Mouse (Mus musculus) gastrocnemius, adult 8-10 months (tissue): ENCODE results near the gene Rassf5. TPM values are rescaled to one million over a fixed set of nuclear protein-coding genes. Genes with fewer than 3 reads are reported as not detected.
"Not testable (repeated sequence)": the region's sequence is repeated elsewhere in the genome, so short reads cannot be mapped to it uniquely, and the experiment has no call there.

Experiments
- DNase-seq, 2 experiments: peaks; one replicate each; pipeline ENCODE4 v3.0.0; 2022; ENCODE audit warnings: low spot score in 2 of 2
- total RNA-seq, 4 experiments: library from RNA; stranded (reverse); gene quantifications; 2 replicates each; pipeline ENCODE4 v1.2.4; 2022

Gene Rassf5
- total RNA-seq, 4 experiments from 2014 or later = 0.35 to 1.1 (median 0.39) TPM; not detected in 1

DNA sequence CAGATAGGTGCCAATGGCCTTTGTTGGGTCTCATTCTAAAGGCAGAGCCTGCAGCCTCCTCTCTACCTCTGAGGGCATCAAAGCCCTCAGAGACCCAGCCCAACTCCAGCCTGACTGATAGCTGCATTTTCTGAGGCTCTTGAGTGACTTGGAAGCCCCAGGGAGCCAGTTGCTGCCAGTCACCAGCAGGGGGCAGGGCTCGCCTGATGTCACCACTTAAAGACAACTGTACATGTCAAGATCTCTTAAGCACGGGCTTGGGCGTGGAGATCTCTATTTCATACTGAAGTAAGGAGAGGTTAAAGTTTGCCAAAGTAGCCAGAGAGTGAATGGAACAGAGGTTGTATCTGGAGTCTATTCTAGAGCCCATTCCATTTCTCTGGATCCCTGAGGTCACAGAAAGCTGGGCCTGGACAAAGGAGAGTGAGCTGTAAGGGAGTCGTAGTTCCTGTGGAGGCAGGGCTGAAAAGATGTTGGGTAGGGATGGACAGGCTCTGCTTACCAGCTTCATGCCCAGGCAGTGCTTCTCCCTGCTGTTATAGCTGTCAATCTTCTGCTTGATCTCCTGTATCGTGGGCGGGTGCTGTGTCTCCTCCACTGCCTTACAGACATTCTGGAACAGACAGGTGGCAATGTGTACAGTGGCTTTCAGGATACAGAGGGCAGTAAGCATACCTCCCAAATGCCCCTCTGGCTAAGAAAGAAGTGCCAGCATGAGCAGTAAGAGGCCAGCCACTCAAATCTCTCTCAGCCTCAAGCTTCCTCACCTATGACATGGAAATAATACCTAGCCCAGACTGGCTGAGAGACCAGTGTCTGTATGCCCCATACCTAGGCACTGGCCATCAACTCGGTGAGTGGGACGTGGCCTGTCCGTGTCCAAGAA lies 63.2 kb downstream of the Rassf5 start:
- DNase-seq = peak; percentile 61 to 62

DNA sequence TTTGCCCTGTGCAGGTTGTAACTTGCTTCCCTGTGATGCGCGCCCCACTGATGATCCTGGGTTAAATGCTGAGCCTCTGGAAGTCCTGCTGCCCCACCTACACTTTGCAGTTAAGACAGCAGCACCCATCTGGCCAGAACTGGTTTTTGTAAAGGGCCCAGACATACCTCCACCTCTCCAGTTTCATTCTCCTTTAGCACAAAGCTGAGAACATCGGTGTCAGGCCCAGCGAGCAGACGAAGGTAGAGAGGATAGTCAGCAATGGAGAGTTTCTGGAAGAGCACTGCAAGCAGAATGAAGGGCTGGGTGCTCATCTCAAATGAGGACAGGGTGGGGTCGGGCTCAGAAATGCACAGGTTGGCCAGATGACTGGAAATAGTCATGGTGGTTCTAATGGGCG lies 64.7 kb downstream of the Rassf5 start:
- no peak for DNase-seq

DNA sequence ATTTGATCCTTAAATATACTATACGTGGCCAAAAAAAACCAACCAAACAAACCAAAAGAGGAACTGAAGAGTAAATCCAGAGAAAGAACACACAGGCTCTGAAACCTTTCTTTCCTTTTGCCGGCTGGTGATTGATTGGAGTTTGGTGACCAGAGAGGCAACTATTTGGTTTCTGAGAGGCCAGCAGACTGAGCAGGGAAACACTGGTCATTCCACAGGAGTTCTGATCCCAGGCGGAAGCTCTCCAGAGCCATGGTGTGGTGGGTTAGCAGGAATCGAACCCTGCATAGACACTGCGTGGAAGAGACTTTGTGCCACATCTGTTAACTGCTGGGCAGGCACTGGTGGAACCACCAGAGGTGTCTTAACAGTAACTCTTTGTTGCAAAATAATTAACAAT lies 67.0 kb downstream of the Rassf5 start:
- no peak for DNase-seq

DNA sequence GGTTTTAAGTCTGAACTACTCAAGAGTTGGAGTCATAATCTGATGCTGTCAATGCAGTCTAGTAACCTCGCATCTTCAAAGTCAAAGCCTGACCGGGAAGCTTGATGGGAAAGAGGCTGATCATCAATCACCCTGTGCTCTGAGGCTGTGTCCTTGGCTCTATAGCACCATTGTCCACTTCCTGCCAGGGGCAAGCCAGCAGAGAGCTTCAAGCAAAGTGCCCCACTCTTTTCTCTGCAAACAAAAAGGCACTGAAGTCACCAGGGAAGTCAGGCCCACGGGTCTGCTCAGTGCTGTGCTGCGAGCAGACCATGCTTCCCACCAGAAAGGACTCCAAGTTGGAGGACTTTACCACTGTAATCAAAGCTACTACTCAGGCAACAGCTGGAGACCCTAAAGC lies 67.8 kb downstream of the Rassf5 start:
- DNase-seq = no peak

DNA sequence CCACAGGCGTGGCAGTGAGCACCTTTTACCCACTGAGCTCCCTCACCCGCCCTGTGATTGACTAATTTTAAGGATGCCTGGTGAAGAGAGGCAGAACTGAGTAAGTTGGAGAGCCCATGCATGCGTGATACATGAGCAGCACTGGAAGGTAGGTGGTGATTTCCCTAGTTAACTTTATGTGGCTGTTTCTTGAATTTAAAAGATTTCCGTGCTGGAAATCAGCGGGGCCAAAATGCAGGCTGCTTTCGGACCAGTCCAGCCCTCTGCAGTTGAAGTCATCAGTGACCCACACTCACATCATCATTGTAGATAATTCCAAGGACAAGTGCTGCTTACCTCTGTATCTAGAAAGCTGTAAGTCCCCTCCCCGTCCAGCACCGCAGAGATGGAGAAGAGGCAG lies 69.2 kb downstream of the Rassf5 start:
- no peak for DNase-seq

DNA sequence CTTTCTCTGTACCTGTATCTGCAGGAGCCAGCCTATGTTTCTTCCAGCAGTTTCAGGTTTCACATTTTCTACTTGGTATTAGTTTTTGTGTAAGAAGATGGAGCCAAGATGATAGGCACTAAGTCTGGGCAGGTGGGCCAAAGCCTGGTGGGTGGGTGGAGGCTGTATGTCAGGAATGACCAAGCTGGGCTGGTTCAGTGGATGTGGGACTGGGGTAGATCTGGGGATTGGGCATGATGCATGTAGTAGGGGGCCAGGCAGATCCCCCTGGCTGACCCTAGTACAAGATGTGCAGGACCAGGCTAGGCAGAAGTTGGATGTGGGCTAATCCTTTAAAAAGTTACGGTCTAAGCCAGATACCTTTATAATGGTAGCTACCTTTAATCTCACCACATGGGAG lies 69.9 kb downstream of the Rassf5 start:
- no peak for DNase-seq

DNA sequence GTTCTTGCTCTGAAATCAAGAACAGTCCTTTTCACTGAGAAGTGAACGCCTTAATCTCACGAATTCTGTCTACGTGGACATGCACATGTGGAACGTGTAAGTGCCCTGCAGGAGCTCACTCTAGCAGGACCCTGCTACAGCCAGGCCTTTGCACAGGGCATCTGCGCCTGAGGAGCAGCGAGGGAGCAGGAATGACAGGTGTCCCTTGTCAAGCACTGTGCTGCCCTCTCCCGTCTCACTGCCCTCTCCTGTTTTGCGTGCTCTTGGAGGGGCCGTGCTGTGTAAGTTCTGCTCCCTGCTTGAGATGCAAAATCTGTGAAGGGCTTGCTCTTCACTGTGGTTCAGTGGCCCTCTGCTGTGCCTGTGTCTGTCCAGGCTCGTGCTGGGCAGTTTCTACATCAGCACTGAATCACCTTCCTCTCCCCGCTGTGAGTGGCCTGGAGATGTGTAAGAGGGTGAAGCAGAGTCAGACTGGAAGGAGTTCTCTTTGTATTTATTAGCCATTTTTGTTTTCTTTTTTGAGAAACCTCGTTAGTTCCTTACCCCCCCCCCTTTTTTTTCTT lies 70.7 kb downstream of the Rassf5 start:
- no peak for DNase-seq

DNA sequence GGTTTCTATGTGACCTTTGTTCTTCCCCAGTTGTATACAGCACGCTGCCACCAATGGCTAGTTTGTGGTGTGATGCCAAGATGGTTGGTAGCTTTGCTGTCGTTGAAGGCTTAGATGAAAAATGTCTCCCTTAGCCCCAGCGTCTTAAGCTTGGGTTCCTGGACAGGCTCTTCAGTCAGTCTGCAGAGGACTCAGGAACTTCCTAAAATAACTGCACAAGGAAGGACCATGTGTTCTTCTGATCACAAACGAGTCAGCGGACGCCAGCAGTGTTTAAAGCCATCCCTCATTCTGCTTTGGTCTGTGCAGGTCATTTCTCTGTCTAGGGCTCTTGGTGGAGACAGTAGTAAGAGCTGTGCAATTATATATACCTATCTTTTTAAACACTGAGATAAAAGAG lies 71.2 kb downstream of the Rassf5 start:
- no peak for DNase-seq

DNA sequence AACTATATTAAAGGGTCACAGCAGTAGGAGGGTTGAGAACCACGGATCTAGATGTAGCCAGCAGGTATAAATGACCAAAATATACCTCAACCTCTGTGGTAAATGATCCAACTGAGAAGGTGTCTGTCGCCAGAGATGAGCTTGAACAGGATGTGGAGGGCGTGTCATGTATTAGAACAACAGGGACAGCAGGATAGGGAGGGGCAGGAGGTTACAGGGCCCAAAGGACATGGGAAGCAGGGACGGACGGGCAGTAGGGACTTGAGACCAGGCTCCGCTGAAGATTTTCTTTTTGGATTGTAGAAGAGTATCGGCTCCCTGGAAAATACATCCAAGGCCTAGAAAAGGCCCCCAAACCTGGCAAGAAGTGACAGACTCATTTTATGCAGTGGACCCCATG lies 72.1 kb downstream of the Rassf5 start:
- DNase-seq = no peak

DNA sequence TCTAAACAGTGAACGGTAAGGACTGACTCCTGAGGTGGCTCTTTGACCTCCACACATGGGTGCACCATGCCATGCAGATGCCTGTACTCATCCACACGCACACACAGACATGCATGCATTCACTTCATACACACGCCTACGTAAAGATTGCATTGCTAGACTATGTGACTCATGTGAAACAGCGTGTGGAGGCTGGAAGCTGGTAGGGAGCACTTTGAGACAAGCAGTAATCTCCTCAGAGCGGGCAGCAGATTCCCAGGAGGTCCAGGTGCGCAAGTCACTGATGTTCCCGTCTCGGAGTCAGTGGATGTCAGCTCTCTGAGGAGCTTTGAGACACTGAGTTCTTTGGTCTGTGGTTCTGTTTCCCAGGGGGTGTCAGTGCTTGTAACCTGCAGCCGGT lies 77.4 kb downstream of the Rassf5 start:
- no peak for DNase-seq

DNA sequence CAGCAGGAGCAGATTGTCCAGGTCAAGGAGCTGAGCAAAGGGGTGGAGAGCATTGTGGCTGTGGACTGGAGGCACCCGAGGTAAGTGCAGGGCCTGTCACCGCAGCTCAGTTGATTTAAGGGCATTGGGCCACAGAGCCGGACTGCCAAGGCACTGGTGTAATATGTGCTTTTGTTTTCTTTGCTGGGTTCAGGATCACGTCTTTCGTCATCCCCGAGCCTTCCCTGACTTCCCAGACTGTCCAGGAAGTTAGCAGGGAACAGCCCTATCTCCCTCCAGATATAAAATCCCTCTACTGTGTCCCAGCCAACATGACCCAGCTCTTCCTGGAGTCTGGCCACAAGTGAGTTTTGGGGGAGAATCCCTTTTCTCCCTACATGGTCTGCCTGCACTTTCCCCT lies 80.6 kb downstream of the Rassf5 start:
- no peak for DNase-seq

DNA sequence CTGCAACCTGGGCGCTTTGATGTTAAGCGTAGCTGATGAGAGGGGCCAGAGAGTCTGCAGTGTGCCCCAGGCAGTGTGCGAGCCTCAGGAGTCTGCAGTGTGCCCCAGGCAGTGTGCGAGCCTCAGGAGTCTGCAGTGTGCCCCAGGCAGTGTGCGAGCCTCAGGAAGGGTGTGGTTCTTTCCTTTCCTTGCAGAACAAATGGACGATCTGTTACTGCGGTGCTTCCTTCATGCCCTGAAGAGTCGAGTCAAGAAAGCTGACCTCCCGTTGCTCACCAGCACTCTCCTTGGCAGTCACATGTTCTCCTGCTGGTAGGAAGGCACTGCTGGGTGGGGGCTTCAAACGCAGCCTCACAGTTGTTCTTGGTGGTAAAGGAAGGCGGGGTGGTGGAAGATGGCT lies 84.0 kb downstream of the Rassf5 start:
- DNase-seq = no peak

DNA sequence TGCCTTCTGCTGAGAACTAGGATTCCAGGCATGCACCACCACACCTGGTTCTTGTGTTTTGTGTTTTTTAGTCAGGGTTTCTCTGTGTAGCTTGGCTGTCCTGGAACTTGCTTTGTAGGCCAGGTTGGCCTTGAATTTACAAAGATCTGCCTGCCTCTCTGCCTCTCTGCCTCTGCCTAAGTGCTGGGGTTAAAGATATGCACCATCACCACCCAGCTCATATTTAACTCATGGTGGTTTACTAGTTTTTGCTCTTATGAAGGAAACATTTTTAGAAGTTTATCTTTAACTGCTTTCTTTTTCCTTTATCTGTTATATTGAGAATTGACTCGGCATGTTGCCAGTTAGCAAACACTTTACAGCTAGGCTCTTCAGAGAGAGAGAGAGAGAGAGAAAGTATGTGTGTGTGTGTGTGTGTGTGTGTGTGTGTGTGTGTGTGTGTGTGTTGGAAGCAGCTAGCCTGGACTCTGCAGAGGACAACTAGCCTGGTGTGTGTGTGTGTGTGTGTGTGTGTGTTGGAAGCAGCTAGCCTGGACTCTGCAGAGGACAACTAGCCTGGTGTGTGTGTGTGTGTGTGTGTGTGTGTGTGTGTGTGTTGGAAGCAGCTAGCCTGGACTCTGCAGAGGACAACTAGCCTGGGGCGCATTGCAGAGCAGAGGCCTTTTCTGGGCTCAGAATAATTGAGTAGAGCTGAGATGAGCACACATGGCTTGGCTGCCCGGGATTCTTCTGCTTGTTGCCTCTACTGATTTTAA lies 85.3 kb downstream of the Rassf5 start:
- not testable (repeated sequence) for DNase-seq

DNA sequence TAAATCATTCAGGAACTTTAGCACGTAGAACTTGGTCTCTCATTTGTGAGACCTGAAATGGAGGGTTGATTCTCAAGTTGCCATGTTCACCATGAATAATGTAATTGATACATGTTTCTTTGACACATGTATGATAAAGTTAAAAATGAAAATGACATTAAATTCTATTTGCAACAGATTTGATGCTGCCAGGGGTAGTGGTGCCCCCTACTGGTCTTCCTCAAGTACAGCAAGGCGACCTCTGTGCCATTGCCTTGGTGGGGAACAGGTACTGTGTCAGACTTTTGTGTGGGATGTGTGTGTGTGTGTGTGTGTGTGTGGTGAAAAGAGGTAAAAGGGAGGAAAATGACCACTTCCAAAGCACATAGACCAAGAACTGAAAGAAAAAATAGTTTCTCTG lies 89.6 kb downstream of the Rassf5 start:
- no peak for DNase-seq

DNA sequence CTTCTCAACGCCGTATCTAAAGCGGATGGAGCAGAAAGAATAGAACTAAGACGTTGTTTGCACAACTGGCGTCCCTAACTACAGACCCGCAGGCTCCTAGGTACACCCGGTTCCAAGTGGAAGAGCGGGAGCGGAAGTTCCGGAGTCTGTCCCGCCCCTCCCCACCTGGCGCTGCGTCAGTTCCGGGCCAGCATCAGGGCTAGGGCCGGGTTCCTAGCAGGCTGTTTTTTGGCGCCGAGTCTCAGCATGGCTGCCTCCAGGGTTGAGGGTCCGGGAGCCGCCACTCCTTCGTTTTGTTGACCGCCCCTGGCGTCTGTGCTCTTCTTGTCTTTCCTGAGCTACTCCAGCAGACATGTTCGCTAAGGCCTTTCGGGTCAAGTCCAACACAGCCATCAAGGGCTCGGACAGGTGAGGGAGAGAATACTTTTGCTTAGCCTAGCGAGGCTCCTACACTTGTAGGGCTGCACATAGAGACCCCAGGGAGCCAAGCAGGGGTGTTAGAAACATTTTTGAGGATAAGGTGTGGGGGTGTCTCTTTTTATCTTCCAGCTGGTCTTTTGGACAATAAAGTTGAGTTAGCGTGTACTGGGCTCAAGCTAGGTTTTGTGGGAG lies 91.9 kb downstream of the Rassf5 start, which contains the start of gene Eif2d:
Gene Eif2d (plus strand): TSS at position 164 of the 612 bp plus-strand sequence.
- DNase-seq = peak; percentile 74 to 75

DNA sequence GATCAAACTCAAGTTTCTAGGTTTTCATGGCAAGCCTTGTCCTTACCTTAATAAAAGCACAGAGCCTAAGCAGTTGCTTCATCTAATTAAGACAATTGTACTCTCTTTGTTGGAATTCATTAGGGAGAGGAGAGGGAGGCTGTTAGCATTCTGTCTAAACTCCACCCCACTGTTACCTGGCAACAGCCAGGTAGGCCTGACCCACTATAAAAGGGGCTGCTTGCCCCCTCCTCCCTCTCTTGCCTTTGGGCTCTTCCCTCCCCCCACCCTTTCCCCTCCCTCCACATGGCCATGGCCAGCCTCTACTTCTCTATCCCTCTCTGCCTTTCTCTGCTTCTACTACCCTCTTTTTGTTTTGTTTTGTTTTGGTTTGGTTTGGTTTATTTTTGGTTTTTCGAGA lies 95.6 kb downstream of the Rassf5 start:
- DNase-seq = no peak

DNA sequence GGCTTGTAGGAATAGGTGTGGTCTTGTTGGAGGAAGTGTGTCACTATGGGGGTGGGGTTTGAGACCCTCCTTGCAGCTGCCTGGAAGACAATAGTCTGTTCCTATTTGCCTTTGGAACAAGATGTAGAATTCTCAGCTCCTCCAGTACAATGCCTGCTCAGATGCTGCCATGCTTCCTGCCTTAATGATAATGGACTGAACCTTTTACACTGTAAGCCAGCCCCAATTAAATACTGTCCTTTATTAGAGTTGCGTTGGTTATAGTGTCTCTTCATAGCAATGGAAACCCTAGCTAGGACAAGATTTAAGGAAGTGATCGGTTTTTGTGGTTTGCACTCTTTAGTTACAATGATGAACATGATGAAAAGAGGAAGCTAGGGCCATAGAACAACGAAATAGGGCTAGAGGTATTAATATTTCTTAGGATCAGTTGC lies 98.9 kb downstream of the Rassf5 start:
- no peak for DNase-seq

DNA sequence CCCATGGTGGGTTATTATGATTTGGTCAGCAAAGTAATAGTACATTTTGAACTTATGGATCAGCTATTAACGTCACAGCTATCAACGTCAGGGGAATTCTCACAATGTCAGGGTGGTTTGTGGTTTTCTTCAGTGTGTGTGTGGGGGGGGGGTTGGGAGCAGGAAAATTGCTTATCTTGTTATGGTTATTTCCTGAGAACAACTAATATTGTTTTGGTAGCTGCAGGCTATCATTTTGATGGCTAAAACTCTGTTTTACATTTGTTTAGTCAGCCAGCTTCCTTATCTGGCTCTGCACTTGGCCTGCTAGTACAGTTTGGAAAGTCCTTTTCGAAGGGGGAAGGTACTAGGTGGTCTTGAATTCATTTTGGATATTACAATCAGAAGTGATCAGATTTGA lies 99.8 kb downstream of the Rassf5 start:
- DNase-seq = not testable (repeated sequence)

DNA sequence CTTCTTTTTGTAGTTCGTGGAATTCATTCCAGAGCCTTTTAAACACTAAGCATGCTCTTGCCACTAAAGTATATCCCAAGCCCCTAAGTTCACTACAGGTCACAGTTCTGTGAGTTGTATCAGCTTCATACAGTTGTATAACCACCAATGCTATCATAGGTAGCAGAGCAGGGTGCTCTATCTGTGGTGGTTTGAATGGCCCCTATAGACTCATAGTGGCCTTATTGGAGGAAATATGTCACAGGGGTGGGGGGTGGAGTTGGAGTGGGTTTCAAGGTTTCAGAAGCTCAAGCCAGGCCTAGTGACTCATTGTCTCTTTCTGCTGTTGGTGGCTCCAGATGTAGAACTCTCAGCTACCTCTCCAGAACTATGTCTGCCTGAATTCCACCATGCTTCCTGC lies 102.6 kb downstream of the Rassf5 start:
- DNase-seq = no peak

DNA sequence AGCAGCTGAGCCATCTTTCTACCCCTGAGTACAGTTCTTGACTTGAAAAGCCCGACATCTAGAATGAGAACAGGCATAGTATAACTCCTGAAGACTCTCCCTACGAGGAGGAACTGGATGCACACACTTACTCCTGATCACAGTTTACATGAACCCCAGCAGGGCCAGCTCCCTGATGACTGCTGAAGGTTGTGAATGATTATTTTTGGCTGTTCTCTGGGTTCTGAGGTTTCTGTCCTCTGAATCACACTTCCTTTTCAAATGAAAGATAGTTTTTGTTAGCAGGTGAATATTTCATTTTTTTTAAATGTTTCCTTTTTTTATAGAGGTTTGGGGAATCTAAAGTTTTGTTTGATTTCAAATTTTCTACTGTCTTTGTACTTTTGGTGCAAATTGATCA lies 103.6 kb downstream of the Rassf5 start:
- no peak for DNase-seq
